Mouse (Mus musculus): ENCODE data around the gene Sec16a.

The Sec16a gene

GRCm38 (mm10) chr2:26441261-26441660 is 3.8 kb downstream of the Sec16a start:
- DNase-seq (ENCODE audit: low spot score in 2 of 2) = no peak

DNA sequence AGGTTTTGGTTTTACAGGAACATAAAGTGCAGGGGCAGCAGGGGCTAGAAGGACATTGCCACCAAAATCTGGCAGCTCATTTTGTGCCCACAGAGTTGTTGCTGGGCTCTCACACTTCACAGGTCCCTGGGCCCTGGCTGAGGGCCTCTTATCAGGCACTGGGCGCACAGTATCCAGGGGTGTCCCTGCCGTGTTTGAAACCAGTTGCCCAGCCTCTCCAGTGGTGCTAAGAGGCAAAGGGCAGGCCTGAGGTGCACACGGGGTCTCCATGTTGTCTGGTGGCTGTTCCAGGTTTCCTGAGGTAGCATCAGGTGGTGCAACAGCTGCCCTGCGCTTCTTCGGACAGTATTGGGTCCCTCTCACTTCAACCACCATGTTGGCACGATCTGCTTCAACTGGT is 5.3 kb downstream of the Sec16a start:
- no peak for DNase-seq (ENCODE audit: low spot score in 2 of 2)

DNA sequence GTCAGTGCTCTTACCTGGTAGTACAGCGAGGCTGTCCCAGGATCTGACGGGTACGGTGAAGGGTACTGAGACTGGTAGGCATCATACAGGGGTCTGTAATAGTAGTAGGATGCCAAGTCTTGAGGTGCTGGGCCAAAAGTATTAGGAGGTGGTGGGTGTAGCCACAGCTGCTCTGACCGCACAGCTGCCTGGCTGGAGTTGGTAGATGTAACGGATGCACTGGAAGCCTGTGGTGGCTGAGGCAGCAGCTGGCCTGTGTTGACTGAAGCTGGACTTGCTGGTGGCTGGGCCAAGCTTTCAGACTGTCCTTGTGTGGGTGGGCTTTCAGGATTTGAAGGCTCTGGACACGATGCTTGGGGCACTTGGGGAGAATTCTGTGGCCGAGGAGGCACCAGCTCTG is 6.6 kb downstream of the Sec16a start:
- DNase-seq (ENCODE audit: low spot score in 2 of 2) = no peak

DNA sequence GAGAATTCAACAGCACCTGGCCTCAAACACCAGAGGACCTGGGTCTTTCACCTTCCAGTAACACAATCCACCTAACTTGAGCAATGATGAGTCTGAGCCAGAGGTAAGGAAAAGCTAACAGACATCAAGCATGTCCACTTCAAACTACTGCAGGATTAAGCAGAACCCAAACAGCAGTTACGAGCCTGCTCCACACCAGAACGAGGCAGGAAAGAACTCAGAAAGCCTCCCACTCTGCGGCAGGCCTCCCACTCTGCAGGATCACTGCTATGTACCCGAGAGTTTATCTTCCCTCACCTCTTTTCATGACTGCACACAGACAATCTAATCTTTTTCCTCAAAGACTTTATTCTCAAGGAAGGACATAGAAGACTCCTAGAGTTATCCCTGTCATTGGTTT is 7.8 kb downstream of the Sec16a start:
- no peak for DNase-seq (ENCODE audit: low spot score in 2 of 2)

DNA sequence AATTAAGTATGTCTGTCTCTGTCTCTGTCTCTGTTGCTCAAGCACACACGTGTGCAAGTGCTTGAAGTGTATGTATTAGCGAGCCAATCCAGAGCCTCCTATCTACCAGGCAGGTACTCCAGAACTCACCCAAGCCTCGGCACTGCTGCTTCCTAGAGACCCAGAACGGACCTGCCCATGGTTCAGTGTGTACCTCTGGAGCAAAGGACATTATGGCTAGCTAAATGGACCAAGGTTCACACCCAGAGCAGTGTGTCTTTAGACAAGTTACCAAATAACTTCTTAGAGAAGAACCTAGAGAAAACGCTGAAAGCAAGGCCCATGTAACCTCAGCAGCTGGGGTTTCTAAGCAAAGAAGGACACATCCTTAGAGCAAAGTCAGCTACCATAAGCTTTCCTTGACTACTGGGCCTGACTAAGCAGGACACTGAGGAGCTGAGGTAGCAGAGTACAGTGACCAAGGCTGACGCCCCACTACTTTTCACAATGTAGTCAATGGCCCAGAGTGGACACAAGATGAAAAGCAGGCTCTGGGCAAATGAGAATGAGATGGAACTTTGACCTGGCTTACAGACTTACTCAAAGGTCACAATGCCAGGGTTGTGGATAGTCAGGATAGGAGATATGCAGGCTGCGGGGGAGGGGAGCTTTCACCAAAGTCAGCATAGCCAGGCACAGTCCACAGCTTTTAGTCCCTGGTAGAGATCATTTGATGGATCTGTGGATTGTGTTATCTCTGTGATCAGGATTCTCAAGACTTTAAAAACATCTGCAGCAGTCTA is 10.0 kb downstream of the Sec16a start:
- DNase-seq (ENCODE audit: low spot score in 2 of 2) = no peak

- no peak for DNase-seq (ENCODE audit: low spot score in 2 of 2)
Observed at GRCm38 (mm10) chr2:26429851-26430250, 15.2 kb downstream of the Sec16a start.

DNA sequence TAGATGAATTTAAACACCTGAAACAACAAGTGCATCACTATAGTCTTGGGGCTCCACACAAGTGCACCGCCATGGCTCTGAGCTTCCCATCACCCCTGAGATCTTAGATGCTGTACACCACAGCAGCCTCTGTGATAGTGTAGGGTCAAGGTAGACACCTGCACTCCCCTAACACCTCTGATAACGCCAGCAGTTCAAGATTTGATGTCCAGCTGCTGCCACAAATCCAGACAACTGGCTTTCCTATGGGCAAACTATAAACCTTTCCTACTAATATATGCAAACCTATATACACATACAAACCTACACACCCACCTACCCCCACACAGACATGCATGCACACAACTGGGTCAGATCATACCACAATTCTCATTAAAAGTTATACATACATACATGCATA is 20.5 kb downstream of the Sec16a start:
- no peak for DNase-seq (ENCODE audit: low spot score in 2 of 2)

DNA sequence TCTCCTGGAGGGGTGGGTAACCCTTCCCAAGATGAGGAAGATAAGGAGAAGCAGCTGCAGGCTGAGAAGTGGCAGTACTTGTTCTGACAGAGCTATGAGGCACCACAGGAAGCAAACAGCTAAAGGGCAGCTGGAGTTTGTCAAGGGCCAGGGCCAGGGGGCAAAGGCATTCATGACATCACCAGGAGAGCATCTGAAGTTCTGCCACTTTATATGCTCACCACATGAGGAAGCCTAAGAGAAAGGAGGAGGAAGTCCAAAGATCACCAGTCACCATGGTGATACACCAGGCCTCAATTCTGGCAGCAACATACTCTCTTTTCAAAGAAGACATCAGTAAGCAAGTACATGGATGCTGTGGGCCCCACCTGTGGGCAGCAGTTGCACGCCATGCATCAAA is 21.9 kb downstream of the Sec16a start:
- DNase-seq (ENCODE audit: low spot score in 2 of 2) = no peak

GRCm38 (mm10) chr2:26421969-26422368 is 23.0 kb downstream of the Sec16a start:
- no peak for DNase-seq (ENCODE audit: low spot score in 2 of 2)

DNA sequence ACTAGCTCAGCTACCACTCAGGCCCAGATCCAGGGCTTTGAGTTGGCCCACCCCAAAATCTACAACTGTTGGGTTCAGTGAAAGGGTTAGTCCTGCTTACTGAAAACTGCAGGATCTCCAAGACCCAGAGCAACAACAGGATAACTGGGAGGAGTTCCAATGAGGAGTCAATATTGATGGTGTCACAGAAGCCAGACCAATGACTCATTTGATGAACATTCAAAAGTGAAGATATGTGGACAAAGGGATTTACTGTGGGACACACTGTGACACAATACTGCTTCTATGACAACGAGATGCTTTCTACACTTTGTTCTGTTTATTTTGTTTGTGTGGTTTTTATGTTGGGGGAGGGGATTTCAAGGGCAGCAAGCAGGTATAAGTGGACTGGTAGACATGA is 26.9 kb downstream of the Sec16a start:
- no peak for DNase-seq (ENCODE audit: low spot score in 2 of 2)

DNA sequence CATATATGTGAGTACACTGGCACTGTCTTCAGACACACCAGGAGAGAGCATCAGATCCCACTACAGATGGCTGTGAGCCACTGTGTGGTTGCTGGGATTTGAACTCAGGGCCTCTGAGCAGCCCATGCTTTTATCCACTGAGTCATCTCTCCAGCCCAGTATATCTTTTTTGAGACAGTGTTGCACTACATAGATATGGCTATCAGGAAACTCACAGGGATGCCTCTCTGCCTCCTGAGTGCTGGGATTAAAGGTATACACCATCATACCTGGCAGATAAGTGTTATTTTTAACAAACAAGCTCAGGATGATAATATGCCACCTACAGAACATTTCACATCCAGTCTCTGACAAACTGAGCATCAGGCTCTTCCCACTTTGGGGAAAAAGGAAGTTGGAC is 27.9 kb downstream of the Sec16a start:
- DNase-seq (ENCODE audit: low spot score in 2 of 2) = no peak

- DNase-seq (ENCODE audit: low spot score in 2 of 2) = no peak
Observed at GRCm38 (mm10) chr2:26410931-26411411, 34.0 kb downstream of the Sec16a start.

DNA sequence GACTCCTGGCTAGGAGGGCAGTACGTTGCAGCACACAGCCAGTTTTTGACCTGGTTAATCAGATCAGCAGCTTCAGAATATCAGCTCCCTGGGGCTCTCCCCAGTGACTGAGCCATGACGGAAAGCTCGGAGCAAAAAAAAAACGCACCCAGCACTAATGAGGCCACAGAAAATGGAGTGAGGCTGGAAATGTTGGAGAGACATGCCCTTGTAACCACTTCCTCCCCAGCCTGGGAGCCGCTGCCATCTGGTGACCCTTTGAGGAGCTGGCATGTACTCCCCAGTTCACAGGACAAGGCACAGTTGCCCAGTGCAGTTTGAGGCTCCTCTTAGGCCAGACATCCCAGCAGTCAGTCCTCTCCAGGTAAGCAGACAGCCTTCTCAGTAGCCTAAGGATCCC is 34.9 kb downstream of the Sec16a start:
- no peak for DNase-seq (ENCODE audit: low spot score in 2 of 2)

- DNase-seq (ENCODE audit: low spot score in 2 of 2) = no peak
Observed at GRCm38 (mm10) chr2:26409362-26409761, 35.7 kb downstream of the Sec16a start.

GRCm38 (mm10) chr2:26408515-26409356 is 36.3 kb downstream of the Sec16a start, which contains the start of gene Inpp5e:
Gene Inpp5e (minus strand): TSS chr2:26409203.
- DNase-seq (ENCODE audit: low spot score in 2 of 2) = peak; percentile 99 to 100

- no peak for DNase-seq (ENCODE audit: low spot score in 2 of 2)
Observed at GRCm38 (mm10) chr2:26403306-26403705, 41.7 kb downstream of the Sec16a start.

DNA sequence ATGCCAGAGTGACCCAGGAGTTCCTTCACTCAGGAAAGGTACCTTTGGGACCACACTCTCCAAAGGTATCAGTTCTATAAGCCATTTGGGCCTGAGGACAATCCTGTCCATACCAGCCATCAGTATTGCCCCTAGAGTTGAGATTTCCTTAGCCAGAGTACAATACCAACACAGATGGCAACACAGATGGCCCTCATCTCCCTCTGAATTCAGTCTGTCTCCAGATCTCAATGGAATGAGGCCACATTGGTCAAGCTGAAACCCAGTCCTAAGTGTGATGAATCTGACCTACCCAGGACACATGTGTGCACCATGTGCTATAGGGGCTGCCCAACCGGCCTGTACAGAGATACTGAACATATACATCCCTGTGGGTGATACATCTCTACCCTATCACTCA is 42.8 kb downstream of the Sec16a start:
- no peak for DNase-seq (ENCODE audit: low spot score in 2 of 2)

DNA sequence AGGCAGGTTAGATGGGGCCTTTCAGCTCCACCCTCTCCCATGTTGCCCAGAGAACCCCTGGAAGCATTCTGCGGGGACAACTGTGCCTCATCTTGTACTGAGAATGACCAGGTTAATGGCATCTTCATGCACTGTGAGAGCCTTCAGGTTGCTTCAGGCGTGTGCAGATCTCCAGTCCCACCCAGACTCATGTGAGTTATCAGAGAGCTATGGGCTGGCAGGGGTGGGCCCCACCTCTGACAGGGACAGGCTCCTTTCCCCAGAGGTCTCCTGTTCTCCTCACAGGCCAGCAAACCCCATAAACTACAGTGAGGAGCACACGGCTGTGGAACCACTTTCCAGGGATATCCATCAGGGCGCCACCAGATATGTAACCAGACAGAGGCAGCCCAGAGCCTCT is 44.0 kb downstream of the Sec16a start:
- DNase-seq (ENCODE audit: low spot score in 2 of 2) = no peak

GRCm38 (mm10) chr2:26400296-26400695 is 44.7 kb downstream of the Sec16a start:
- DNase-seq (ENCODE audit: low spot score in 2 of 2) = no peak

- DNase-seq (ENCODE audit: low spot score in 2 of 2) = no peak
Observed at GRCm38 (mm10) chr2:26399647-26400046, 45.4 kb downstream of the Sec16a start.

- no peak for DNase-seq (ENCODE audit: low spot score in 2 of 2)
Observed at GRCm38 (mm10) chr2:26398978-26399377, 46.0 kb downstream of the Sec16a start.

DNA sequence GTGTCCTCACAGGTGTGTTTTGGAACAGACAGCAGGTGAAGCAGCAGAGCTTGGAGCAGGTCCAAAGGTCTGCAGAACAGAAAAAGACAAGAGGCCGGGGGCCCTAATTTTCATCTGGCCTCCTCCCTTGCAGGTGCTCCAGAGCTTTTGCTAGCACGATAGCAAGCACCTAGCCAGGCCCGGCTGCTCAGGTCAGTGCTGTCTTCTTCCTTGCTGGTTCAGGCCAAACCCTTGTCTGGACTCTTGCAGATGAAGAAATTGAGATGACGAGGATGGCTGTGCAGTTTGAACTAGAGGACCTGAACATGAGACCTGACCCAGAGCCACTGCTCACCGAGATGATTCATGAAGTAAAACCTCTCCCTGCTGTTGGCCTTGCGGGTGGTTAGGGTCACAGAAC is 53.4 kb downstream of the Sec16a start:
- no peak for DNase-seq (ENCODE audit: low spot score in 2 of 2)

DNA sequence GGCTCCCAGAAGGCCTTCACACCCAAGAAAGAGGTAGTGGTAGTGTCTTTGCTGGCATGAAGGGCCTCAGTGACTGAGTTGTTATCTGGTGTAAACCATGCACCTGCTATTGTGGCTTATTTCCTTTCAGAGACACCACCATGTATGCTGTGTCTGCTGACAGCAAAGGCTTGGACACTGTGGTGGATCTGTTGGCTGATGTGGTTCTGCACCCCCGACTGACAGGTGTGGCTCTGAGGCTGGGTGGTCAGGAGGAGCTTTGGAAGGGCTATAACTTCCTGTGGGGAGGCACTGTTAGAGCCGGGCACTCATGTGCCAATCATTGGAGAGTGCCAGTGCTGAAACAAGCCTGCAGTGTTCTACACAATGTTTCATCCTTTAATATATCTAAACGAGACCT is 54.1 kb downstream of the Sec16a start:
- no peak for DNase-seq (ENCODE audit: low spot score in 2 of 2)

Measured in spleen, postnatal 4 days (tissue).